Mouse (Mus musculus) megakaryocyte-erythroid progenitor cell, adult 5-6 weeks (primary cell): ENCODE measurements around the gene Gm45234. TPM values are rescaled to one million over a fixed set of nuclear protein-coding genes. Genes with fewer than 3 reads are reported as not detected.
A peak's percentile ranks its signal among the peaks of the same experiment; 100 is the strongest.

Experiments
- ATAC-seq: replicated peaks from 2 replicates; pipeline ENCODE4 v1.8.0; 2016; ENCODE audit warnings: mild to moderate bottlenecking, inconsistent platforms; ENCODE audit not compliant: severe bottlenecking, poor library complexity, low FRiP score, low TSS enrichment
- total RNA-seq, 2 experiments: library from RNA; stranded (forward) in 1 of 2; stranded (reverse) in 1 of 2; fragments of 200-1000, 215-1000 nt in 1 of 2; fragments of >200 nt in 1 of 2; fragmentation: Nextera tagmentation in 1 of 2; gene quantifications; 2 replicates each; pipeline ENCODE4 v1.2.3; 2014 to 2017

Gene Gm45234
- total RNA-seq, 2 experiments from 2014 or later = not detected

DNA sequence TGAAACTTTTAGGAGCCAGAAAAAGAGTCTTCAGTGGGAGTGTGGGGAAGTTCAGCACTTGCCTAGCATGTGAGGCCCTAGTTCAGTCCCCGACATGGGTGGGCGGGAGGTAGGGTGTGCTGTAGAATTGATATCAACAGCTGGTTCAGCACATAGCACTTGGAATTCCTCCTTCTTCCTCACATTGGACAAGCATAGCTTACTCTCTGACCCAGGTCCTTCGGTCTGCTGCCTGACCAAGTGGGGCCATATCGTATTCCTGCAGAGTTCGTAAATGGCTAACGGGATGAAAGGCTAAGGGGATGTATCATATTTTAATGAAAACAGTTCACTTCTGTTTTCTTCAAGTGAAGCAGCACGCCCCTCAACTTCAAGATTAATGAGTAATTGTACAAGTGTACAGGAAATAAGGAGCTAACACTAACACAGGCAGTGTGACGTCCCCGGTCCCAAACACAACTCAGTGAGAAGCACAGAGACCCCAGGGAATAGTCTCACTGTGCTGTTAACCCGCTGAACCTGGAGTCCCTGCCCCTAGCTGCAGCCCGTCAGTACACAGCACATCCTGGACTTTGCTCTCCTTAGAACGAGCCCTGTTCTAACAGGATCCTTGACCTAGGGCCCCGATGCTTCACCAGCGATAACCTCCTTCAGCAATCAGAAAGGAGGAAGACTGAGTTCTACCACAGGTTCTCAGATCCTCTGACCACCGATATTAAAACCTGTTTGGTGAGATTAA is 62.4 kb downstream of the Gm45234 start:
- peak; percentile 35 for ATAC-seq

DNA sequence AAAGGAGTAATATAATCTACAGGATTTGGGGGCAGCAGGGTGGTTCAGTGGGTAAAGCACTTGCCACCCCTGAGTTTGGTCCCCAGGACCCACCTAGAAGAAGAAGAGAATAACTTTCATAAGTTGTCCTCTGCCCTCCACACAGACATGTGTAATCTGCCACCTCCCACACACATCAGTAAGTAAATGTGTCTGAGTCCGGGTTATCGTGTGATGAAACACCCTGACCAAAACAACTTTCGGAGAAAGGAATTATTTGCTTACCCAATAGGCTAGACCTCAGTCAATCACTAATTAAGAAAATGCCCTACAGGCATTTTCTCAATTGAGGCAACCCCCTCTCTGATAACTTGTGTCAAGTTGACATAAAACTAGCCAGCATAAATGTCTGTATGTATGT is 65.3 kb downstream of the Gm45234 start:
- ATAC-seq = no peak

Other genes with a start within 250 kb of the Gm45234 start
- 1.2 TPM in 1 of 2 replicates, not detected in the other for gene C1ra, start 243.6 kb downstream of the Gm45234 start, total RNA-seq (2014; fragmentation: Nextera tagmentation)
- gene C1ra, start 243.6 kb downstream of the Gm45234 start, total RNA-seq (2017) = 0.23 TPM in 1 of 2 replicates, not detected in the other
- not detected in 2 replicates for gene C1s1, start 213.7 kb downstream of the Gm45234 start, total RNA-seq (2014; fragmentation: Nextera tagmentation)
- gene C1s1, start 213.7 kb downstream of the Gm45234 start, total RNA-seq (2017) = not detected in 2 replicates
- not detected in 2 replicates for gene C1rb, start 185.7 kb downstream of the Gm45234 start, total RNA-seq (2014; fragmentation: Nextera tagmentation)
- not detected in 2 replicates for gene C1rb, start 185.7 kb downstream of the Gm45234 start, total RNA-seq (2017)
- gene C1s2, start 119.9 kb downstream of the Gm45234 start, total RNA-seq (2014; fragmentation: Nextera tagmentation) = not detected in 2 replicates
- not detected in 2 replicates for gene C1s2, start 119.9 kb downstream of the Gm45234 start, total RNA-seq (2017)
- 78.8 and 91.1 TPM in 2 replicates for gene Lpcat3, start 93.0 kb downstream of the Gm45234 start, total RNA-seq (2014; fragmentation: Nextera tagmentation)
- 53.1 and 89.0 TPM in 2 replicates for gene Lpcat3, start 93.0 kb downstream of the Gm45234 start, total RNA-seq (2017)
- 242 and 387 TPM in 2 replicates for gene Emg1, start 43.8 kb downstream of the Gm45234 start, total RNA-seq (2014; fragmentation: Nextera tagmentation)
- gene Emg1, start 43.8 kb downstream of the Gm45234 start, total RNA-seq (2017) = 375 and 422 TPM in 2 replicates
- 467 and 537 TPM in 2 replicates for gene Phb2, start 43.7 kb downstream of the Gm45234 start, total RNA-seq (2014; fragmentation: Nextera tagmentation)
- gene Phb2, start 43.7 kb downstream of the Gm45234 start, total RNA-seq (2017) = 474 and 558 TPM in 2 replicates
- 65.4 and 76.0 TPM in 2 replicates for gene Ptpn6, start 17.3 kb downstream of the Gm45234 start, total RNA-seq (2014; fragmentation: Nextera tagmentation)
- gene Ptpn6, start 17.3 kb downstream of the Gm45234 start, total RNA-seq (2017) = 189 and 237 TPM in 2 replicates
- 110 and 141 TPM in 2 replicates for gene Grcc10, start 14.6 kb downstream of the Gm45234 start, total RNA-seq (2014; fragmentation: Nextera tagmentation)
- gene Grcc10, start 14.6 kb downstream of the Gm45234 start, total RNA-seq (2017) = 66.5 and 83.5 TPM in 2 replicates
- gene Atn1, start 503 bp upstream of the Gm45234 start, total RNA-seq (2014; fragmentation: Nextera tagmentation) = 12.9 and 14.4 TPM in 2 replicates
- 1.5 and 1.9 TPM in 2 replicates for gene Atn1, start 503 bp upstream of the Gm45234 start, total RNA-seq (2017)
- 0.74 TPM in 1 of 2 replicates, not detected in the other for gene Eno2, start 13.7 kb upstream of the Gm45234 start, total RNA-seq (2014; fragmentation: Nextera tagmentation)
- not detected in 2 replicates for gene Eno2, start 13.7 kb upstream of the Gm45234 start, total RNA-seq (2017)
- gene Lrrc23, start 23.7 kb upstream of the Gm45234 start, total RNA-seq (2014; fragmentation: Nextera tagmentation) = 0.77 TPM in 1 of 2 replicates, not detected in the other
- 6.7 TPM in 1 of 2 replicates, not detected in the other for gene Lrrc23, start 23.7 kb upstream of the Gm45234 start, total RNA-seq (2017)
- gene Spsb2, start 52.6 kb upstream of the Gm45234 start, total RNA-seq (2014; fragmentation: Nextera tagmentation) = 1.9 and 5.1 TPM in 2 replicates
- gene Spsb2, start 52.6 kb upstream of the Gm45234 start, total RNA-seq (2017) = 4.1 and 5.5 TPM in 2 replicates
- gene Tpi1, start 58.3 kb upstream of the Gm45234 start, total RNA-seq (2014; fragmentation: Nextera tagmentation) = 258 and 264 TPM in 2 replicates
- gene Tpi1, start 58.3 kb upstream of the Gm45234 start, total RNA-seq (2017) = 179 and 201 TPM in 2 replicates
- gene Usp5, start 73.5 kb upstream of the Gm45234 start, total RNA-seq (2014; fragmentation: Nextera tagmentation) = 85.0 and 100 TPM in 2 replicates
- 75.7 and 80.9 TPM in 2 replicates for gene Usp5, start 73.5 kb upstream of the Gm45234 start, total RNA-seq (2017)
- gene Cdca3, start 73.5 kb upstream of the Gm45234 start, total RNA-seq (2014; fragmentation: Nextera tagmentation) = 100 and 181 TPM in 2 replicates
- gene Cdca3, start 73.5 kb upstream of the Gm45234 start, total RNA-seq (2017) = 90.3 and 111 TPM in 2 replicates
- gene Gnb3, start 84.3 kb upstream of the Gm45234 start, total RNA-seq (2014; fragmentation: Nextera tagmentation) = not detected in 2 replicates
- not detected in 2 replicates for gene Gnb3, start 84.3 kb upstream of the Gm45234 start, total RNA-seq (2017)
- 0.61 and 3.0 TPM in 2 replicates for gene P3h3, start 101.7 kb upstream of the Gm45234 start, total RNA-seq (2014; fragmentation: Nextera tagmentation)
- 0.89 and 2.2 TPM in 2 replicates for gene P3h3, start 101.7 kb upstream of the Gm45234 start, total RNA-seq (2017)
- gene Gpr162, start 108.0 kb upstream of the Gm45234 start, total RNA-seq (2014; fragmentation: Nextera tagmentation) = not detected in 2 replicates
- gene Gpr162, start 108.0 kb upstream of the Gm45234 start, total RNA-seq (2017) = not detected in 2 replicates
- gene Cd4, start 132.2 kb upstream of the Gm45234 start, total RNA-seq (2014; fragmentation: Nextera tagmentation) = not detected in 2 replicates
- not detected in 2 replicates for gene Cd4, start 132.2 kb upstream of the Gm45234 start, total RNA-seq (2017)
- 0.09 and 0.35 TPM in 2 replicates for gene Lag3, start 155.7 kb upstream of the Gm45234 start, total RNA-seq (2014; fragmentation: Nextera tagmentation)
- gene Lag3, start 155.7 kb upstream of the Gm45234 start, total RNA-seq (2017) = 1.6 TPM in 1 of 2 replicates, not detected in the other
- gene Ptms, start 164.1 kb upstream of the Gm45234 start, total RNA-seq (2014; fragmentation: Nextera tagmentation) = 5.3 and 30.7 TPM in 2 replicates
- gene Ptms, start 164.1 kb upstream of the Gm45234 start, total RNA-seq (2017) = 21.6 and 22.1 TPM in 2 replicates
- 103 and 117 TPM in 2 replicates for gene Mlf2, start 175.4 kb upstream of the Gm45234 start, total RNA-seq (2014; fragmentation: Nextera tagmentation)
- gene Mlf2, start 175.4 kb upstream of the Gm45234 start, total RNA-seq (2017) = 59.2 and 99.1 TPM in 2 replicates
- 71.0 and 117 TPM in 2 replicates for gene Cops7a, start 209.5 kb upstream of the Gm45234 start, total RNA-seq (2014; fragmentation: Nextera tagmentation)
- gene Cops7a, start 209.5 kb upstream of the Gm45234 start, total RNA-seq (2017) = 46.8 and 57.5 TPM in 2 replicates
- not detected in 2 replicates for gene Pianp, start 240.7 kb upstream of the Gm45234 start, total RNA-seq (2014; fragmentation: Nextera tagmentation)
- not detected in 2 replicates for gene Pianp, start 240.7 kb upstream of the Gm45234 start, total RNA-seq (2017)